Mouse (Mus musculus): ENCODE measurements around the gene Ttc25.

Gene Ttc25

GRCm38 (mm10) chr11:100544832-100545745 lies at the start of gene Ttc25:
Gene Ttc25 (plus strand): TSS chr11:100545607.
- DNase-seq (ENCODE audit: low read depth, low spot score), result peak; percentile 83

GRCm38 (mm10) chr11:100500241-100500640 lies 45.2 kb upstream of the Ttc25 start:
- no peak for DNase-seq (ENCODE audit: low read depth, low spot score)

GRCm38 (mm10) chr11:100500651-100501050 lies 44.8 kb upstream of the Ttc25 start:
- DNase-seq (ENCODE audit: low read depth, low spot score), result no peak

GRCm38 (mm10) chr11:100501321-100501720 lies 44.1 kb upstream of the Ttc25 start:
- no peak for DNase-seq (ENCODE audit: low read depth, low spot score)

- no peak for DNase-seq (ENCODE audit: low read depth, low spot score)
Measured at GRCm38 (mm10) chr11:100504990-100505660, 40.3 kb upstream of the Ttc25 start.

- DNase-seq (ENCODE audit: low read depth, low spot score), result no peak
Measured at GRCm38 (mm10) chr11:100505997-100506396, 39.4 kb upstream of the Ttc25 start.

- no peak for DNase-seq (ENCODE audit: low read depth, low spot score)
Measured at GRCm38 (mm10) chr11:100510556-100510955, 34.9 kb upstream of the Ttc25 start.

- peak; percentile 38 for DNase-seq (ENCODE audit: low read depth, low spot score)
Measured at GRCm38 (mm10) chr11:100512384-100512783, 33.0 kb upstream of the Ttc25 start.

- DNase-seq (ENCODE audit: low read depth, low spot score), result no peak
Measured at GRCm38 (mm10) chr11:100513716-100514115, 31.7 kb upstream of the Ttc25 start.

GRCm38 (mm10) chr11:100515061-100515460 lies 30.3 kb upstream of the Ttc25 start:
- no peak for DNase-seq (ENCODE audit: low read depth, low spot score)

GRCm38 (mm10) chr11:100515789-100516188 lies 29.6 kb upstream of the Ttc25 start:
- no peak for DNase-seq (ENCODE audit: low read depth, low spot score)

GRCm38 (mm10) chr11:100516291-100516690 lies 29.1 kb upstream of the Ttc25 start:
- no peak for DNase-seq (ENCODE audit: low read depth, low spot score)

GRCm38 (mm10) chr11:100518188-100518591 lies 27.2 kb upstream of the Ttc25 start:
- DNase-seq (ENCODE audit: low read depth, low spot score), result no peak

- DNase-seq (ENCODE audit: low read depth, low spot score), result no peak
Measured at GRCm38 (mm10) chr11:100519188-100519587, 26.2 kb upstream of the Ttc25 start.

- no peak for DNase-seq (ENCODE audit: low read depth, low spot score)
Measured at GRCm38 (mm10) chr11:100520838-100521237, 24.6 kb upstream of the Ttc25 start.

GRCm38 (mm10) chr11:100524358-100524757 lies 21.0 kb upstream of the Ttc25 start:
- DNase-seq (ENCODE audit: low read depth, low spot score), result no peak

GRCm38 (mm10) chr11:100524987-100525630 lies 20.3 kb upstream of the Ttc25 start:
- DNase-seq (ENCODE audit: low read depth, low spot score), result no peak

GRCm38 (mm10) chr11:100526052-100526816 lies 19.2 kb upstream of the Ttc25 start:
- no peak for DNase-seq (ENCODE audit: low read depth, low spot score)

- peak; percentile 35 for DNase-seq (ENCODE audit: low read depth, low spot score)
Measured at GRCm38 (mm10) chr11:100527066-100527457, 18.3 kb upstream of the Ttc25 start.

GRCm38 (mm10) chr11:100527458-100528374 lies 17.7 kb upstream of the Ttc25 start, which contains the start of gene Acly:
Gene Acly (minus strand): TSS chr11:100528000.
- DNase-seq (ENCODE audit: low read depth, low spot score), result peak; percentile 98
